Mouse (Mus musculus) splenic B cell, adult 2 months (primary cell): Measurements from ENCODE around the gene Gm10406.
"Not testable (repeated sequence)": the region's sequence is repeated elsewhere in the genome, so short reads cannot be mapped to it uniquely, and the experiment has no call there.

Experiments
- DNase-seq: peaks from one replicate; pipeline ENCODE4 v3.0.0-alpha.2; 2011; ENCODE audit warnings: low read depth, low spot score
- H3K27me3 ChIP-seq: 2 replicates; pipeline ENCODE4 v1.6.1; 2012; ENCODE audit warnings: mild to moderate bottlenecking, low read length, moderate library complexity, mixed read lengths; ENCODE audit not compliant: control insufficient read depth, poor library complexity, insufficient read depth, severe bottlenecking
- H3K36me3 ChIP-seq: 2 replicates; pipeline ENCODE4 v1.6.1; 2012; ENCODE audit warnings: mild to moderate bottlenecking, low read length, moderate library complexity, mixed read lengths; ENCODE audit not compliant: control insufficient read depth, poor library complexity, insufficient read depth, severe bottlenecking

The Gm10406 gene

GRCm38 (mm10) chr14:7026781-7027749 lies at the start of gene Gm10406:
Gm10406 (minus strand) TSS chr14:7027449.
- not testable (repeated sequence) for H3K36me3 ChIP-seq, DNase-seq, H3K27me3 ChIP-seq

- not testable (repeated sequence) for DNase-seq, H3K36me3 ChIP-seq, H3K27me3 ChIP-seq
These were observed 17.6 kb upstream of the Gm10406 start, which contains the start of gene Gm3685 for GRCm38 (mm10) chr14:7044870-7045269. Gm3685 (minus strand) TSS chr14:7044970.

- H3K36me3 ChIP-seq, H3K27me3 ChIP-seq, DNase-seq: not testable (repeated sequence)
These were observed 975 bp downstream of the Gm10406 start for GRCm38 (mm10) chr14:7026274-7026673.

- H3K36me3 ChIP-seq, H3K27me3 ChIP-seq, DNase-seq: not testable (repeated sequence)
These were observed 53.5 kb downstream of the Gm10406 start, which contains the start of gene Gm6356 for GRCm38 (mm10) chr14:6973718-6974117. Gm6356 (minus strand) TSS chr14:6973818.
